Mouse (Mus musculus): ENCODE measurements around the gene Ttll8. TPM values are rescaled to one million over a fixed set of nuclear protein-coding genes. Genes with fewer than 3 reads are reported as not detected.

Gene Ttll8
- total RNA-seq, 2 experiments from 2014 or later = not detected

GRCm38 (mm10) chr15:88848661-88849060, 105.6 kb downstream of the Ttll8 start:
- no peak for ATAC-seq (replicated peaks; ENCODE audit: low FRiP score, poor library complexity, severe bottlenecking)

GRCm38 (mm10) chr15:88844966-88845365, 109.3 kb downstream of the Ttll8 start:
- ATAC-seq (replicated peaks; ENCODE audit: low FRiP score, poor library complexity, severe bottlenecking) = no peak

- ATAC-seq (replicated peaks; ENCODE audit: low FRiP score, poor library complexity, severe bottlenecking) = no peak
Observed at GRCm38 (mm10) chr15:88843486-88844097, 110.6 kb downstream of the Ttll8 start.

GRCm38 (mm10) chr15:88842300-88842673, 111.9 kb downstream of the Ttll8 start:
- ATAC-seq (replicated peaks; ENCODE audit: low FRiP score, poor library complexity, severe bottlenecking) = no peak

GRCm38 (mm10) chr15:88841580-88842299, 112.5 kb downstream of the Ttll8 start:
- ATAC-seq (replicated peaks; ENCODE audit: low FRiP score, poor library complexity, severe bottlenecking) = no peak

GRCm38 (mm10) chr15:88841160-88841559, 113.1 kb downstream of the Ttll8 start:
- ATAC-seq (replicated peaks; ENCODE audit: low FRiP score, poor library complexity, severe bottlenecking) = no peak

Other genes starting within 250 kb of the Ttll8 start
- 13.3 and 18.4 TPM in 2 replicates for gene Brd1, start 220.2 kb downstream of the Ttll8 start, total RNA-seq (2015; ENCODE audit: low replicate concordance)
- 31.3 and 31.5 TPM in 2 replicates for gene Brd1, start 220.2 kb downstream of the Ttll8 start, total RNA-seq (2017; ENCODE audit: low replicate concordance)
- gene Zbed4, start 202.8 kb downstream of the Ttll8 start, total RNA-seq (2015; ENCODE audit: low replicate concordance) = 34.2 and 44.0 TPM in 2 replicates
- 28.8 and 32.7 TPM in 2 replicates for gene Zbed4, start 202.8 kb downstream of the Ttll8 start, total RNA-seq (2017; ENCODE audit: low replicate concordance)
- 5.0 and 5.4 TPM in 2 replicates for gene Alg12, start 135.1 kb downstream of the Ttll8 start, total RNA-seq (2015; ENCODE audit: low replicate concordance)
- gene Alg12, start 135.1 kb downstream of the Ttll8 start, total RNA-seq (2017; ENCODE audit: low replicate concordance) = 1.2 and 2.4 TPM in 2 replicates
- gene Creld2, start 134.8 kb downstream of the Ttll8 start, total RNA-seq (2015; ENCODE audit: low replicate concordance) = 19.8 and 26.4 TPM in 2 replicates
- 24.8 and 41.9 TPM in 2 replicates for gene Creld2, start 134.8 kb downstream of the Ttll8 start, total RNA-seq (2017; ENCODE audit: low replicate concordance)
- 0.72 and 1.3 TPM in 2 replicates for gene Pim3, start 92.2 kb downstream of the Ttll8 start, total RNA-seq (2015; ENCODE audit: low replicate concordance)
- gene Pim3, start 92.2 kb downstream of the Ttll8 start, total RNA-seq (2017; ENCODE audit: low replicate concordance) = 0.68 and 1.5 TPM in 2 replicates
- not detected in 2 replicates for gene Mlc1, start 24.6 kb upstream of the Ttll8 start, total RNA-seq (2015; ENCODE audit: low replicate concordance)
- not detected in 2 replicates for gene Mlc1, start 24.6 kb upstream of the Ttll8 start, total RNA-seq (2017; ENCODE audit: low replicate concordance)
- gene Mov10l1, start 28.5 kb upstream of the Ttll8 start, total RNA-seq (2015; ENCODE audit: low replicate concordance) = not detected in 2 replicates
- under 0.01 TPM in 1 of 2 replicates, not detected in the other for gene Mov10l1, start 28.5 kb upstream of the Ttll8 start, total RNA-seq (2017; ENCODE audit: low replicate concordance)
- gene Panx2, start 105.3 kb upstream of the Ttll8 start, total RNA-seq (2015; ENCODE audit: low replicate concordance) = not detected in 2 replicates
- gene Panx2, start 105.3 kb upstream of the Ttll8 start, total RNA-seq (2017; ENCODE audit: low replicate concordance) = not detected in 2 replicates
- 5.4 and 12.6 TPM in 2 replicates for gene Trabd, start 120.7 kb upstream of the Ttll8 start, total RNA-seq (2015; ENCODE audit: low replicate concordance)
- gene Trabd, start 120.7 kb upstream of the Ttll8 start, total RNA-seq (2017; ENCODE audit: low replicate concordance) = 10.4 and 11.9 TPM in 2 replicates
- 6.1 and 9.6 TPM in 2 replicates for gene Selenoo, start 134.7 kb upstream of the Ttll8 start, total RNA-seq (2015; ENCODE audit: low replicate concordance)
- gene Selenoo, start 134.7 kb upstream of the Ttll8 start, total RNA-seq (2017; ENCODE audit: low replicate concordance) = 12.5 and 15.3 TPM in 2 replicates
- gene Tubgcp6, start 168.7 kb upstream of the Ttll8 start, total RNA-seq (2015; ENCODE audit: low replicate concordance) = 26.4 and 41.4 TPM in 2 replicates
- 28.1 and 28.3 TPM in 2 replicates for gene Tubgcp6, start 168.7 kb upstream of the Ttll8 start, total RNA-seq (2017; ENCODE audit: low replicate concordance)
- 4.3 TPM in 1 of 2 replicates, not detected in the other for gene Hdac10, start 174.3 kb upstream of the Ttll8 start, total RNA-seq (2015; ENCODE audit: low replicate concordance)
- 1.3 TPM in 1 of 2 replicates, not detected in the other for gene Hdac10, start 174.3 kb upstream of the Ttll8 start, total RNA-seq (2017; ENCODE audit: low replicate concordance)
- not detected in 2 replicates for gene Mapk12, start 186.3 kb upstream of the Ttll8 start, total RNA-seq (2015; ENCODE audit: low replicate concordance)
- gene Mapk12, start 186.3 kb upstream of the Ttll8 start, total RNA-seq (2017; ENCODE audit: low replicate concordance) = 0.51 TPM in 1 of 2 replicates, not detected in the other
- gene Mapk11, start 195.2 kb upstream of the Ttll8 start, total RNA-seq (2015; ENCODE audit: low replicate concordance) = 0.72 and 2.1 TPM in 2 replicates
- gene Mapk11, start 195.2 kb upstream of the Ttll8 start, total RNA-seq (2017; ENCODE audit: low replicate concordance) = 0.51 TPM in 1 of 2 replicates, not detected in the other
- 7.2 and 9.2 TPM in 2 replicates for gene Plxnb2, start 226.4 kb upstream of the Ttll8 start, total RNA-seq (2015; ENCODE audit: low replicate concordance)
- gene Plxnb2, start 226.4 kb upstream of the Ttll8 start, total RNA-seq (2017; ENCODE audit: low replicate concordance) = 1.9 and 8.2 TPM in 2 replicates
- gene Dennd6b, start 242.1 kb upstream of the Ttll8 start, total RNA-seq (2015; ENCODE audit: low replicate concordance) = 1.7 TPM in 1 of 2 replicates, not detected in the other
- 0.76 and 1.5 TPM in 2 replicates for gene Dennd6b, start 242.1 kb upstream of the Ttll8 start, total RNA-seq (2017; ENCODE audit: low replicate concordance)

Data from erythroid progenitor cell, adult 5-6 weeks (primary cell).